Mouse (Mus musculus): ENCODE measurements around the gene Smpd1.

DNA sequence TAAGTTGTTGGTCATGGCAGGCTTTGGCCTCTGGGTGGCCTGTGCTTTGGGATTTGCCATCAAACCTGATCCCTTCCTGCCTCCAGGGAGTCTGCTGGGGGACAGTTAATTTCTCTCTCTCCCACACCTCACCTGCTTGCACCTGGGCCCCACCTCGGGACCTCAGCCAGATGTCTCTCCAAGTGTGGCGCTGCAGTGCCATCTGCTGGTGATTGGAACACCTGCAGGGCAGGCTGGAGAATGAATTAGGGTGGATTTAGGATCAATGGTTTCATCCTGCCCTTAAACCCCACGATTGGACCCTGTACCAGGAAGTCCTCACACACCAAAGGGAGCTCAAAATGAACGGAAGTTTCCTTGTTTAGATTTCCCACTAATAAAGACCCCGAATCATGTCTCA lies 39.0 kb upstream of the Smpd1 start:
- TF ChIP-seq CTCF (IDR thresholded peaks at IDR 0.05; ENCODE audit: low read depth, low read length) (peak; percentile 77), GATA1 (IDR thresholded peaks at IDR 0.05; ENCODE audit: borderline replicate concordance, low read length) (no peak), TAL1 (conservative IDR thresholded peaks at IDR 0.05; ENCODE audit: low read depth, low read length) (no peak), POLR2AphosphoS5 (IDR thresholded peaks at IDR 0.05; ENCODE audit: insufficient replicate concordance, low read depth, low read length) (no peak), GATA2 (IDR thresholded peaks at IDR 0.05; ENCODE audit: borderline replicate concordance, low read depth, low read length) (no peak)
